Mouse (Mus musculus): ENCODE results near the gene Rad51c. TPM values are rescaled to one million over a fixed set of nuclear protein-coding genes. Genes with fewer than 3 reads are reported as not detected.

Gene Rad51c
- 0.47 and 0.66 TPM in 2 replicates for polyA plus RNA-seq (2012; rRNA removed; ENCODE audit: low replicate concordance)

GRCm38 (mm10) chr11:87404876-87405275, at the start of gene Rad51c, which contains the start of gene Tex14:
Gene Rad51c (minus strand): TSS chr11:87404954.
Gene Tex14 (plus strand): TSS chr11:87405065.

GRCm38 (mm10) chr11:87358331-87359261, 46.2 kb downstream of the Rad51c start, which contains the start of gene Ppm1e:
Gene Ppm1e (minus strand): TSS chr11:87359023.

Other genes starting within 250 kb of the Rad51c start
- gene Ppm1e, start 45.9 kb downstream of the Rad51c start, polyA plus RNA-seq (2012; rRNA removed; ENCODE audit: low replicate concordance): 0.25 and 0.29 TPM in 2 replicates
- gene Tex14, start 111 bp upstream of the Rad51c start, polyA plus RNA-seq (2012; rRNA removed; ENCODE audit: low replicate concordance): 0.23 and 0.92 TPM in 2 replicates
- gene Gm11492, start 161.7 kb upstream of the Rad51c start, polyA plus RNA-seq (2012; rRNA removed; ENCODE audit: low replicate concordance): not detected in 2 replicates
- 16.7 and 29.4 TPM in 2 replicates for gene Sept4, start 163.9 kb upstream of the Rad51c start, polyA plus RNA-seq (2012; rRNA removed; ENCODE audit: low replicate concordance)
- 20.6 and 28.2 TPM in 2 replicates for gene Mtmr4, start 187.2 kb upstream of the Rad51c start, polyA plus RNA-seq (2012; rRNA removed; ENCODE audit: low replicate concordance)
- 0.06 and 0.17 TPM in 2 replicates for gene Hsf5, start 212.2 kb upstream of the Rad51c start, polyA plus RNA-seq (2012; rRNA removed; ENCODE audit: low replicate concordance)